Mouse (Mus musculus) liver, postnatal 0 days (tissue): Measurements from ENCODE around the gene Cfb. TPM values are rescaled to one million over a fixed set of nuclear protein-coding genes. Genes with fewer than 3 reads are reported as not detected.

Experiments
- ATAC-seq: fragments of 200-750 bp; cut with Nextera tagmentation; 2 replicates; pipeline ENCODE4 v1.8.0; 2017; ENCODE audit warnings: mild to moderate bottlenecking, moderate library complexity
- DNase-seq: peaks from one replicate; pipeline ENCODE4 v3.0.0-alpha.2; 2016
- H3K27ac ChIP-seq: fragments of 300-500 bp; sonication (generic); 2 replicates; pipeline ENCODE4 v1.5.1; 2014; ENCODE audit warnings: antibody characterized with exemption, moderate library complexity, mild to moderate bottlenecking, low read depth
- H3K27me3 ChIP-seq: fragments of 300-500 bp; sonication (generic); 2 replicates; pipeline ENCODE4 v1.6.1; 2014; ENCODE audit warnings: low read length, control low read depth, mixed read lengths; ENCODE audit not compliant: insufficient read depth
- H3K36me3 ChIP-seq: fragments of 300-500 bp; sonication (generic); replicated peaks from 2 replicates; pipeline ENCODE4 v1.6.1; 2014; ENCODE audit warnings: mild to moderate bottlenecking, control low read depth, low read length, moderate library complexity, mixed read lengths; ENCODE audit not compliant: insufficient read depth
- H3K4me1 ChIP-seq: fragments of 300-500 bp; sonication (generic); 2 replicates; pipeline ENCODE4 v1.6.1; 2014; ENCODE audit warnings: antibody characterized with exemption, mild to moderate bottlenecking, control low read depth; ENCODE audit not compliant: insufficient read depth
- H3K4me2 ChIP-seq: fragments of 300-500 bp; sonication (generic); 2 replicates; pipeline ENCODE4 v1.6.1; 2014; ENCODE audit warnings: low read depth, mild to moderate bottlenecking, low read length, moderate library complexity, mixed read lengths
- H3K4me3 ChIP-seq: fragments of 300-500 bp; sonication (generic); 2 replicates; pipeline ENCODE4 v1.5.1; 2014; ENCODE audit warnings: low read depth, low read length
- H3K9ac ChIP-seq: fragments of 300-500 bp; sonication (generic); replicated peaks from 2 replicates; pipeline ENCODE4 v1.6.1; 2014; ENCODE audit warnings: mild to moderate bottlenecking, moderate library complexity
- H3K9me3 ChIP-seq: fragments of 300-500 bp; sonication (generic); 2 replicates; pipeline ENCODE4 v1.6.1; 2016; ENCODE audit warnings: mild to moderate bottlenecking, control low read depth, low read length, mixed read lengths
- CTCF ChIP-seq: sonication (generic); IDR thresholded peaks from 2 replicates; pipeline ENCODE4 v1.5.1; 2016; ENCODE audit warnings: antibody characterized with exemption, low read depth
- EP300 ChIP-seq: IDR thresholded peaks from 2 replicates; pipeline ENCODE4 v1.6.1; 2016; ENCODE audit warnings: antibody characterized with exemption, low read depth, mild to moderate bottlenecking
- WGBS: fragments of 180-500 bp; shearing (Covaris S2); extraction: QIAGEN DNeasy Blood & Tissue Kit; methylation state at CpG from one replicate; pipeline ENCODE4 v1.1.7; 2014; ENCODE audit not compliant: insufficient replicate concordance; 5-methylcytosine and 5-hydroxymethylcytosine counted together
- polyA plus RNA-seq: library from polyadenylated mRNA; unstranded; fragments of >200 nt; fragmentation: Nextera tagmentation; extraction: Ambion mirVana; gene quantifications from 2 replicates; pipeline ENCODE4 v1.2.1, GENCODE M21; 2015

The Cfb gene
- polyA plus RNA-seq, 1 experiment from 2014 or later = 847 TPM

GRCm38 (mm10) chr17:34894801-34895530 lies 32.6 kb upstream of the Cfb start:
- 13% methylated on average over 51 of the region's 51 CpGs for WGBS
- Histone ChIP-seq H3K27me3 (no peaks in the 10 kb centered on the region), H3K36me3 (no peaks in the 10 kb centered on the region)

GRCm38 (mm10) chr17:34894074-34894597 lies 31.8 kb upstream of the Cfb start:
- peaks cover 25% of the 10 kb centered on the region for H3K4me1 ChIP-seq
- no peaks in the 10 kb centered on the region; the same call in 1 of the 2 replicates for H3K9me3 ChIP-seq
- peak; percentile 94 for DNase-seq
- ATAC-seq = peak; percentile 87
- TF ChIP-seq EP300 (peak; percentile 15; the same call in 1 of the 2 replicates), CTCF (peak; percentile 34)
- peak overlapping the region; percentile 77 for H3K27ac ChIP-seq
- H3K36me3 ChIP-seq = no peaks in the 10 kb centered on the region
- H3K4me2 ChIP-seq = peak overlapping the region; percentile 98
- H3K4me3 ChIP-seq = peak overlapping the region; percentile 72
- H3K27me3 ChIP-seq = no peaks in the 10 kb centered on the region
- WGBS = under 1% methylated on average over 29 of the region's 51 CpGs
- peak overlapping the region; percentile 78 for H3K9ac ChIP-seq

More at GRCm38 (mm10) chr17:34894801-34895530, 32.6 kb upstream of the Cfb start:
- Histone ChIP-seq H3K27ac (peak overlapping the region; percentile 77), H3K4me2 (peak overlapping the region; percentile 98), H3K4me1 (peaks cover 25% of the 10 kb centered on the region), H3K9ac (peak overlapping the region; percentile 78), H3K9me3 (no peaks in the 10 kb centered on the region; the same call in 1 of the 2 replicates), H3K4me3 (peak overlapping the region; percentile 72)
- DNase-seq (peak; percentile 60), ATAC-seq (no peak)
- TF ChIP-seq CTCF = no peak
- TF ChIP-seq EP300 = no peak

- H3K9me3 ChIP-seq = no peaks in the 10 kb centered on the region; the same call in 1 of the 2 replicates
- peak overlapping the region; percentile 77; the same call in 1 of the 2 replicates for H3K27ac ChIP-seq
- no peaks in the 10 kb centered on the region for H3K27me3 ChIP-seq
- peaks cover 25% of the 10 kb centered on the region for H3K4me1 ChIP-seq
- 76% methylated on average over 12 of the region's 12 CpGs for WGBS
- no peaks in the 10 kb centered on the region for H3K36me3 ChIP-seq
- H3K9ac ChIP-seq = no peak overlapping the region
- no peak for TF ChIP-seq EP300
- no peak for TF ChIP-seq CTCF
- H3K4me2 ChIP-seq = peak overlapping the region; percentile 98
- ATAC-seq = no peak
- peak overlapping the region; percentile 72; the same call in 1 of the 2 replicates for H3K4me3 ChIP-seq
- no peak for DNase-seq
Observed at GRCm38 (mm10) chr17:34893072-34893824, 30.9 kb upstream of the Cfb start.

GRCm38 (mm10) chr17:34891377-34891776 lies 29.1 kb upstream of the Cfb start:
- no peaks in the 10 kb centered on the region; the same call in 1 of the 2 replicates for H3K9me3 ChIP-seq
- no peak overlapping the region for H3K27ac ChIP-seq
- no peak overlapping the region for H3K4me3 ChIP-seq
- ATAC-seq = no peak
- no peak overlapping the region for H3K9ac ChIP-seq
- WGBS = 88% methylated on average over 2 of the region's 2 CpGs
- H3K36me3 ChIP-seq = no peaks in the 10 kb centered on the region
- TF ChIP-seq CTCF = peak; percentile 48
- TF ChIP-seq EP300 = no peak
- no peak overlapping the region for H3K4me2 ChIP-seq
- H3K27me3 ChIP-seq = no peaks in the 10 kb centered on the region
- H3K4me1 ChIP-seq = peaks cover 14% of the 10 kb centered on the region
- no peak for DNase-seq

GRCm38 (mm10) chr17:34890074-34890743 lies 27.9 kb upstream of the Cfb start:
- Histone ChIP-seq H3K27me3 (no peaks in the 10 kb centered on the region), H3K27ac (no peak overlapping the region), H3K9ac (no peak overlapping the region), H3K9me3 (no peaks in the 10 kb centered on the region; the same call in 1 of the 2 replicates), H3K4me1 (peaks cover 12% of the 10 kb centered on the region; the same call in 1 of the 2 replicates), H3K4me2 (no peak overlapping the region), H3K36me3 (no peaks in the 10 kb centered on the region), H3K4me3 (no peak overlapping the region)
- TF ChIP-seq EP300 (no peak), CTCF (no peak)
- 82% methylated on average over 12 of the region's 12 CpGs for WGBS
- ATAC-seq = no peak
- peak; percentile 9 for DNase-seq
